Mouse (Mus musculus) liver, adult (tissue): Measurements from ENCODE around the gene Olfr1371.
A peak's percentile ranks its signal among the peaks of the same experiment; 100 is the strongest.

Source experiments
- GATA4 ChIP-seq: IDR thresholded peaks from 2 replicates; pipeline ENCODE4 v1.6.1; 2014; ENCODE audit warnings: mild to moderate bottlenecking, low read length; ENCODE audit not compliant: insufficient replicate concordance

The Olfr1371 gene

DNA sequence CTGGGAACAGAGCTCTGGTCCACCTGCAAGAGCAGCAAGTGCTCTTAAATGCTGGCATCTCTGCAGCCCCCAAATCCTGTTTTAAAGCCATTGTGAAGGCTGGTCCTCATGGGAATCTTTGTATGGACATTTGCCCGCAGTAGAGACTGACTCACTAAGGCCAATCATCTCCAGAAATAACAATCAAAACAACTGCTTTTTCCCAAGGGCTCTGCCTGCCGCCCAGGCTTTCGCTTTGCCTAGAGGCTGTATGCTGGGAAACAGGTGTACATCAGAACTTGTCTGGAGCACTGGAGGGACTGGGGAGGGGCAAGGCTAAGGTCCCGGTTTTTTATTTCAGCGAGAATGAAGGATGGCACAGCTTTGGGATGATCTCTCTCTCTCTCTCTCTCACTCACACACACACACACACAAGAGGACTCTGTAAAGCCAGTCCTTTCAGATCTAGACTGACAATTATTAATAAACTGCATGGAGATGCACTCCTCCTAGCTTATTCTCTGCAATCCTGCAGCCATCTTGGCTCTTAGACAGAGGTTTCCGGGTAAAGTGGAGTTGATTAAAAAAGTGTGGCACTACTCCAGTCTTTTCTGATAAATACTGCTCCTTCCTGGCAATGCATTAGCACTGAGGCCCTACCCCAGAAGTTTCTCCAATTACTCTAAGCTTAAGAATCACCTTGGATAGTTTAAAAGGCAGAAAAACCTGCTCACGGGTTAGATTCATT lies 15.1 kb upstream of the Olfr1371 start:
- no peak for TF ChIP-seq GATA4

DNA sequence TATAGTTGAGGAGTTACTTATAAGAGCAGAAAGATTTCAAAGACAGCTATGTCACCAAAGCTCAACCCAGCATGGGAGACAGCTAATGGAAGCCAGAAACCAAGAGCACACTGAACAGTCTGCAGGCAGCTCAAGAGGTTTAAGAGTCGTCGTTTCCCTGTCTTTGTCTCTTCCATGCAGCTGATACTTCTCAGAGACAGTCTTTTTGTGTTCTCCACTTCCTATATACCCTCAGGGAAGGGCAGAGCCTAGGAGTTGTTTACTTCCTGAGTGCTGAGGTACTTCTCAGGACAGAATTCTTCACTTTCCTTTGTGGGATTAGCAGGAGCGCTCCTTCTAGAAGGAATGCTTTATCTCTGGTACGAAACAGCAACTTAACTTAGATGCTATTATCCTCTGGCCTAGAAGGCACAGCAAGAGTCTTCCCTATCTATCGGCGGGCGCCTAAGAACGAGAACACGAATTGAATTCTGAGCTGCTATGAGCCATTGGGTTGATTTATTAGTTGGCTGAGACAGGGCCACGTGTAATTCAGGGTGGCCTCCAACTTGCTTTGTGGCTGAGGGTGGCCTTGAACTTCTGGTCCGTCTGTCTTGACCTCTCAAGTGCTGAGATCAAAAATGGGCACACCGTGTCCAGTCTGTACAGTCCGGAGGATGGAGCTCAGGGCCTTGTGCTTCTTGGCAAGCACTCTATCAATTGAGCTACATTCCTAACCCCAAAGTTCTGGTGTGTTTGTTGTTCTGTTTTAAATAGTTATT lies 13.9 kb upstream of the Olfr1371 start:
- TF ChIP-seq GATA4 = no peak

DNA sequence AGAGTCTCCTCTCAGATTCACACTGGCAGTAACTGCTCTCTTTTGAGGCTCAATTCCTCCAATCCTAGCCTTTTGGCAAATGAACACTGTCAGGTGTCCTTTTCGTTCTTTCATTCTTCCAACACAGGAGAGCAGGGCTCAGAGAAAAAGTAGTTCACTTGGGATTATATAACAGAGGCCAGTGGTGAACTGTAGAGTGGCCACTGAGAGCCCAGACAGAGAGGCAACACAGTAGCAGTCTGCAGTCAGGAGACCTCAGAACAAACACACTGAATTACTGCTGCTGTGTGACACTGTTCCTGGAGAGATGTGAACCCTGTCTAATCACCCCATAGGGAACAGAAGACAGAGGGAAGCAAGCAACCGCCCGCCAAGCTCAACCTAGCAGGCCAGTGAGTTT lies 13.3 kb upstream of the Olfr1371 start:
- TF ChIP-seq GATA4 = no peak

DNA sequence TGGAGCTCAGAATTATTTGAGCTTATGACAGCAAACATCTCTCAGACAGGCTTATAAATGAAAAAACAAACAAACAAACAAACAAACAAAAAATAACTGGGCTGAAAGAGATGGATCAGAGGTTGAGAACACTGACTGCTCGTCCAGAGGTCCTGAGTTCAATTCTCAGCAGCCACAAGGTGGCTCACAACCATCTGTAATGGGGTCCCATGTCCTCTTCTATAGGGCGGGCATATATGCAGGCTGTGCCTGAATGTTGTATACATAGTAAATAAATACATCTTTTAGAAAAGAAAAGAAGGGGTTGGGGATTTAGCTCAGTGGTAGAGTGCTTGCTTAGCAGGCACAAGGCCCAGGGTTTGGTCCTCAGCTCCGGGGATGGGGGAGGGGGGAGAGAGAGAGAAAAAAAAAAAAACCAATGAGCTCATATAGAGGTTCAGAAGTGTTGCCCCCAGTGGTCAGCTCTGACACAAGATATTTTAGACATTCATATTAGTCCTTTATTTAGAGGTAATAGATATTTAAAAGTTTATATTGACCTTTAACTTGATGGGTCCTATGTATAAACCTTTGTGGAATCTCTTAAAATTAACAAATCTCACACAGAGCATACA lies 12.3 kb upstream of the Olfr1371 start:
- no peak for TF ChIP-seq GATA4

DNA sequence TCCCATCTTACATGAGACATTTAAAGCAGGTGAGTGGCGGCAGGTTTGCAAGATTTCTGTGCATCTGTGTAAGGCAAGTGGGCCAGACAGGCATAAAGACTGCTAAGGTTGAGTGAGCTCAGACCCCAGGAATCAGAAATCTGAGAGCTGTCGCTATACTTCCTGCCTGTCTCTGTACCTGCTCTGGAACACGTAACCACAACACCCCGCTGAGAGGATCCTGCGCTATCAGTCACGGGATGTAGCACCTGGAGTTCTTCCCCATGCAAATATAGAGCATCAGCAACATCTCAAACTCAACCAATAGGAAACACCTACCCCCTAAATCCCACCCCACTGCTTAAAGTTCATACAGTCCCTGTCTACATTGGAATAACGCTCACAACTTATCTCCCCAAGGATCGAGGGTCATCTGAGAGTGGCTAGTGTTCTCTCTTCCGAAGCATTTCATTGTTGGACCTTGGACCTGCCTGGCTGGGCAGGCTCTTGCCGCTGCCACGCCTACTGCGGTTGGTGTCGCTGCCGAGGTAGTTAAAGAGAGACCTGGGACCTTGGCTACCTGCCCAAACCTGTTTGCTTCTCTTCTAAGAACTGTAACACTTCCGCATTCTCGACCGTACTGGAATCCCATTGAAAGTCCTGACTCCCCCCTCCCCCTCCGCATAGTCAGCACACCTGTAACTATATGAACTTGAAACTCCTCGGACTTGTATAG lies 10.3 kb upstream of the Olfr1371 start:
- TF ChIP-seq GATA4 = peak; percentile 65; the same call in 1 of the 2 replicates

DNA sequence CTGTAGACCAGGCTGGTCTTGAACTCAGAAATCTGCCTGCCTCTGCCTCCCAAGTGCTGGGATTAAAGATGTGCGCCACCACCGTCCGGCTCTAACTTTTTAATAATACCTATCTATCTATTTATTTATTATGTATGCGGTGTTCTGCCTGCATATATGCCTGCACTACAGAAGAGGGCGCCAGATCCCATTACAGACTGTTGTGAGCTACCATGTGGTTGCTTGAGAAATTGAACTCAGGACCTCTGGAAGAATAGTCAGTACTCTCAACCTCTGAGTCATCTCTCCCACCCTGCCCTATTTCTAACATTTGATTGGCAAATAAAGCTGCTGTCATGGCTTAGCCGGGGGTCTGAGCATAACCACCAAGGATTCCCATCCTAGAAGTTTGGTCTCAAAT lies 9.1 kb upstream of the Olfr1371 start:
- no peak for TF ChIP-seq GATA4

DNA sequence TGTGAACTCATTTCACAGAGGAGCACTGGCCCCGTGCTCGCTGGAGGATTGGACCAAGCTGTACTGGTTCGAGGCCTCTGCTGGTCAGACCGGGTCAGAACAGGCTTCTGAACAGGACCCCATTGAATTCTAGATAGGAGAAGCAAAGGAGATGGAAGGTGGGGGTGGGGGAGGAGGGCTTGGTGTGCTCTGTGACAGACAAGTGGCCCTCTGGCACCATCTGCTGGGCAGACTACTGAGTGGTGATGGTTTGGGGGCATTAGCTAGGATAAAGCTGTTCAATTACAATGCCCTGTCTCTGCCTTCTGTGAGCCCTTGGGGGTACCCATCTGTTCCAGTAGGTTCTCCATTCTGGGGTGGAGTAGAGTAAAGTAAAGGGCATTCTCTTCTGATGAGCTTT lies 6.5 kb upstream of the Olfr1371 start:
- no peak for TF ChIP-seq GATA4

DNA sequence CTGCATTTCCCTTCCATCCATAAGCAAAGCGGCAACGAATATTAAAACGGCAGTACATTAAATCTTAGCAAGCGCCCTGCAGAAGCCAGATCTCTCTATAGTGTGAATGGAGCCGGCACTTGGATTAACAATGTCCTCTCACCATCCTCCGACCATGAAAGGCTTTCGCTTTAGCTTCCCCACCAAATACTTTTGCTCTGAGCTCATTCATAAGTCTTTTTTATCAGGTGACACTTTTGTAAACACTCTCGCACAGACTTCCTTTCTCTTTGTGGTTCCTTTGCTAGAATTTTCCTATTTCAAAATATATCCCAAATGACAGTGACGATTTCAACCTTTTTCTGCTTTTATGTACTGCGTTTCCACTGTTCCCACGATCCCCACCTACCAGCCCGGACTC lies 45.3 kb downstream of the Olfr1371 start:
- no peak for TF ChIP-seq GATA4

DNA sequence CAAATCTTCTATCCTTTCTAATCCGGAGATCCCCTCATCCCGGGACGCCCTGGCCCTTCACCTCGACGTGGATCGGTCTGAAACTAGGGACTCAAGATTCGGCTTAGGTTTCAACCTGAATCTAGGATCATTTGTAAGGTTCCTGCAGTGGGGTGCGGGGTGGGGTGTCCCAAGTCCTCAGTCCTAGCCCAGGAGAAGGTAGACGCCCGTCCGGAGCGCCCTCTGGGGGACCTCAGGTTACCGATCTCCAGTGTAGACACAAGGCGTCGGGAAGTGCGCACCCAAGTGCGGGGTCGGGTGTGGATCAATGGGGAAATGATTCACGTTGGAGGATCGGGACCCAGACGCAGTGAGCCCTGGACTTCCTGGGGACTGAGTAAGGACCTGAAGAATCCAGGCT lies 46.7 kb downstream of the Olfr1371 start:
- TF ChIP-seq GATA4 = no peak

DNA sequence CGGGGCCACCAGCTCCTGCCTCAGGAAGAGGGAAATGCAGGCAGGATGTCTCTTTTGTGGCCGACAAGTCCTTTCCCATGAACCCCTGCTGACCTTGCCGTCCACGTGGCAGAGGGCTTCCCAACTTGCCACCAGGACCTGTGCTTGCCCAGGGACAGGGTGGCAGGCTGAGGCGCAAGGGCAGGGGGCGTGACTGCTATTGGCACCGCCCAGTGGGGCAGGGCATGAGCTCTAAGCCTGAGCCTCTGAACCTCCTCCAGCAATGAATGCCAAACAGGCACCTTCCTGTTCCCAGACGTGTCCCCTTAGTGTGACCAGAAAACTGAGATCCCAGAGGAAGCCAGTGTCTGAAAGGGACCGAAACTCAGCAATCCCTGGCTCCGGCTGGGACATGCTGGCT lies 49.9 kb downstream of the Olfr1371 start:
- no peak for TF ChIP-seq GATA4
